Mouse (Mus musculus) stomach, postnatal 0 days (tissue): ENCODE results near the gene Gal3st3. TPM values are rescaled to one million over a fixed set of nuclear protein-coding genes. Genes with fewer than 3 reads are reported as not detected.

ENCODE experiments used
- ATAC-seq: fragments of 200-750 bp; cut with Nextera tagmentation; 2 replicates; pipeline ENCODE4 v1.8.0; 2017; ENCODE audit not compliant: low FRiP score, low TSS enrichment
- DNase-seq: peaks from one replicate; pipeline ENCODE4 v3.0.0-alpha.2; 2016; ENCODE audit warnings: low spot score
- H3K27ac ChIP-seq: fragments of 300-500 bp; sonication (generic); replicated peaks from 2 replicates; pipeline ENCODE4 v1.5.1; 2014; ENCODE audit warnings: mild to moderate bottlenecking, control low read depth
- H3K27me3 ChIP-seq: fragments of 300-500 bp; sonication (generic); 2 replicates; pipeline ENCODE4 v1.6.1; 2014; ENCODE audit warnings: low read length; ENCODE audit not compliant: control insufficient read depth, insufficient read depth
- H3K36me3 ChIP-seq: fragments of 300-500 bp; sonication (generic); 2 replicates; pipeline ENCODE4 v1.6.1; 2014; ENCODE audit warnings: low read length, mixed read lengths; ENCODE audit not compliant: control insufficient read depth, insufficient read depth
- H3K4me1 ChIP-seq: fragments of 300-500 bp; sonication (generic); replicated peaks from 2 replicates; pipeline ENCODE4 v1.6.1; 2014; ENCODE audit warnings: antibody characterized with exemption; ENCODE audit not compliant: control insufficient read depth, insufficient read depth
- H3K4me2 ChIP-seq: fragments of 300-500 bp; sonication (generic); replicated peaks from 2 replicates; pipeline ENCODE4 v1.6.1; 2014; ENCODE audit warnings: low read depth, mild to moderate bottlenecking, control low read depth, moderate library complexity
- H3K4me3 ChIP-seq: fragments of 300-500 bp; sonication (generic); 2 replicates; pipeline ENCODE4 v1.5.1; 2014; ENCODE audit warnings: low read depth, low read length, control low read depth
- H3K9ac ChIP-seq: fragments of 300-500 bp; sonication (generic); 2 replicates; pipeline ENCODE4 v1.6.1; 2014; ENCODE audit warnings: mild to moderate bottlenecking, low read length, control low read depth, mixed read lengths
- H3K9me3 ChIP-seq: fragments of 300-500 bp; sonication (generic); 2 replicates; pipeline ENCODE4 v1.6.1; 2016; ENCODE audit warnings: low read length; ENCODE audit not compliant: control insufficient read depth
- CTCF ChIP-seq: IDR thresholded peaks from 2 replicates; pipeline ENCODE4 v1.5.1; 2016; ENCODE audit warnings: antibody characterized with exemption, low read depth, mild to moderate bottlenecking, moderate library complexity
- EP300 ChIP-seq: optimal IDR thresholded peaks from 2 replicates; pipeline ENCODE3; 2016; ENCODE audit warnings: antibody characterized with exemption
- WGBS: fragments of 180-500 bp; shearing (Covaris S2); extraction: QIAGEN DNeasy Blood & Tissue Kit; methylation state at CpG from one replicate; pipeline ENCODE4 v1.1.7; 2014; 5-methylcytosine and 5-hydroxymethylcytosine counted together
- polyA plus RNA-seq: library from polyadenylated mRNA; unstranded; fragments of >200 nt; fragmentation: Nextera tagmentation; extraction: Ambion mirVana; gene quantifications from 2 replicates; pipeline ENCODE4 v1.2.1, GENCODE M21; 2015

The Gal3st3 gene
- polyA plus RNA-seq, 1 experiment from 2014 or later, result 0.51 TPM

DNA sequence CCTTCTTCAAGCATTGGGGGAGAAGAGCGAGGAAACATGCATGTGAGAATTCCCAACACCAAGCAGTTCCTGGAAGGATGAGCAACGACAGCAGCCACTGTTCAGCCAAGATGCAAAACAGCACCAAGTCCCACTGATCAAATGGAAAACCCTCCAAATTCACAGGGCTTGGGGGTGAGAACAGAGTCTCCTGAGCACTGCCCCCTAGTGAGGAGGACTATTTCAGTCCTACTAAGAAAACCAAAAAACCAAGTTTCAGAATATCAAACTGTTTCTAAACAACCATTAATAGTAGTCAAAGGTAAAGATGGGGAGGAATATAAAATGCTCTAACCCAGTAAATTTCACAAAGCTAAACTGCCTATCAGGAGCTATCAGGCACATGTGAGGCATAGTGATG lies 21.6 kb upstream of the Gal3st3 start:
- H3K27me3 ChIP-seq, result no peaks in the 10 kb centered on the region
- no peak overlapping the region for H3K9ac ChIP-seq
- DNase-seq (no peak), ATAC-seq (no peak)
- H3K27ac ChIP-seq, result no peak overlapping the region
- WGBS, result 91% methylated on average over 2 of the region's 2 CpGs
- H3K4me1 ChIP-seq, result no peaks in the 10 kb centered on the region
- H3K4me3 ChIP-seq, result no peak overlapping the region
- no peak overlapping the region for H3K4me2 ChIP-seq
- peaks cover 20% of the 10 kb centered on the region for H3K36me3 ChIP-seq
- no peaks in the 10 kb centered on the region for H3K9me3 ChIP-seq
- TF ChIP-seq EP300, result no peak
- peak; percentile 46 for TF ChIP-seq CTCF

DNA sequence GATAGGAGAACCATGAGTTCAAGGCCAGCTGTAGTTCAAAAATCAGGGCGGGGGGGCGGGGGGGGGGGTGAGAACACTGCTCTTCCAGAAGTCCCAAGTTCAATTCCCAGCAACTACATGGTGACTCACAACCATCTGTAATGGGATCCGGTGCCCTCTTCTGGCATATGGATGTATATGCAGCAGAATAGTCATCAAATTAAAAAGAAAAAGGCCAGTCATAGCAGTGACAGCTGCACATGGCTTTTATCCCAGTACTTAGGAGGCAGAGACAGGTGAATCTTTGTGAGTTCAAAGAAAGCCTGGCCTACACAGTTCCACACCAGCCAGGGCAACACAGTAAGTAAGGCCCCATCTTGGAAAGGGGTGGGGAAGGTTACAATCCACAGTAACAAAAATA lies 21.0 kb upstream of the Gal3st3 start:
- no peak overlapping the region for H3K27ac ChIP-seq
- H3K9ac ChIP-seq, result no peak overlapping the region
- H3K4me2 ChIP-seq, result no peak overlapping the region
- ATAC-seq, result no peak
- 86% methylated on average over 3 of the region's 3 CpGs for WGBS
- no peaks in the 10 kb centered on the region for H3K4me1 ChIP-seq
- H3K9me3 ChIP-seq, result no peaks in the 10 kb centered on the region
- DNase-seq, result no peak
- H3K36me3 ChIP-seq, result peaks cover 20% of the 10 kb centered on the region
- H3K4me3 ChIP-seq, result no peak overlapping the region
- H3K27me3 ChIP-seq, result no peaks in the 10 kb centered on the region
- TF ChIP-seq CTCF (peak; percentile 60), EP300 (no peak)

- Histone ChIP-seq H3K4me2 (no peak overlapping the region), H3K4me3 (no peak overlapping the region), H3K27ac (no peak overlapping the region), H3K9ac (no peak overlapping the region), H3K36me3 (peaks cover 25% of the 10 kb centered on the region), H3K9me3 (no peaks in the 10 kb centered on the region), H3K27me3 (no peaks in the 10 kb centered on the region), H3K4me1 (no peaks in the 10 kb centered on the region)
- ATAC-seq, result peak; percentile 78
- DNase-seq, result peak; percentile 69
- no peak for TF ChIP-seq CTCF
- no peak for TF ChIP-seq EP300
- 58% methylated on average over 8 of the region's 8 CpGs for WGBS
Measured at GRCm38 (mm10) chr19:5278381-5278780, 19.8 kb upstream of the Gal3st3 start.

- Histone ChIP-seq H3K36me3 (peaks cover 16% of the 10 kb centered on the region), H3K4me2 (peak within 1 kb of the TSS; percentile 73), H3K9me3 (no peaks in the 10 kb centered on the region), H3K9ac (peak within 1 kb of the TSS; percentile 82), H3K4me3 (peak within 1 kb of the TSS; percentile 92), H3K27ac (peak within 1 kb of the TSS; percentile 85), H3K27me3 (no peaks in the 10 kb centered on the region), H3K4me1 (no peaks in the 10 kb centered on the region)
- peak; percentile 98 for DNase-seq
- under 1% methylated on average over 46 of the region's 46 CpGs for WGBS
- ATAC-seq, result peak; percentile 97
- TF ChIP-seq CTCF (peak; percentile 88), EP300 (no peak)
Measured at GRCm38 (mm10) chr19:5294972-5295735, 3.0 kb upstream of the Gal3st3 start, which contains the start of gene Sf3b2. Gene Sf3b2, minus strand, starts transcription at chr19:5295455.

- 6% methylated on average over 13 of the region's 13 CpGs for WGBS
Measured at GRCm38 (mm10) chr19:5295736-5296075, 2.4 kb upstream of the Gal3st3 start.

GRCm38 (mm10) chr19:5296630-5297029 lies 1.5 kb upstream of the Gal3st3 start:
- no peak overlapping the region for H3K4me2 ChIP-seq
- H3K27ac ChIP-seq, result no peak overlapping the region
- DNase-seq (no peak), ATAC-seq (no peak)
- no peaks in the 10 kb centered on the region for H3K4me1 ChIP-seq
- 39% methylated on average over 5 of the region's 5 CpGs for WGBS
- TF ChIP-seq CTCF, result no peak
- no peak for TF ChIP-seq EP300
- H3K9ac ChIP-seq, result no peak overlapping the region
- no peak overlapping the region for H3K4me3 ChIP-seq
- no peaks in the 10 kb centered on the region for H3K27me3 ChIP-seq
- H3K36me3 ChIP-seq, result peaks cover 11% of the 10 kb centered on the region
- H3K9me3 ChIP-seq, result no peaks in the 10 kb centered on the region

More at GRCm38 (mm10) chr19:5295736-5296075, 2.4 kb upstream of the Gal3st3 start:
- no peaks in the 10 kb centered on the region for H3K27me3 ChIP-seq
- no peak for TF ChIP-seq EP300
- no peak for TF ChIP-seq CTCF
- H3K4me2 ChIP-seq, result peak overlapping the region; percentile 73
- H3K9me3 ChIP-seq, result no peaks in the 10 kb centered on the region
- peak overlapping the region; percentile 38; the same call in 1 of the 2 replicates for H3K9ac ChIP-seq
- H3K36me3 ChIP-seq, result peaks cover 11% of the 10 kb centered on the region
- no peak for DNase-seq
- peak; percentile 46 for ATAC-seq
- H3K4me1 ChIP-seq, result no peaks in the 10 kb centered on the region
- H3K4me3 ChIP-seq, result peak overlapping the region; percentile 92
- peak overlapping the region; percentile 73; the same call in 1 of the 2 replicates for H3K27ac ChIP-seq
